Mouse (Mus musculus) testis, adult 2 months (tissue): ENCODE results near the gene Gm45021.

Experiments
- CTCF ChIP-seq: fragments of 200-500 bp; IDR thresholded peaks from 2 replicates; pipeline ENCODE4 v1.5.1; 2012; ENCODE audit warnings: low read depth, mild to moderate bottlenecking, inconsistent platforms, low read length, moderate library complexity; ENCODE audit not compliant: control insufficient read depth, insufficient read depth, insufficient replicate concordance
- POLR2A ChIP-seq: fragments of 200-500 bp; IDR thresholded peaks from 2 replicates; pipeline ENCODE4 v1.6.1; 2012; ENCODE audit warnings: low read depth, mild to moderate bottlenecking, inconsistent platforms, low read length, moderate library complexity; ENCODE audit not compliant: control insufficient read depth

- TF ChIP-seq CTCF (no peak), POLR2A (no peak)
These were observed 17.4 kb upstream of the Gm45021 start for GRCm38 (mm10) chr6:48572014-48572413.
